Mouse (Mus musculus) megakaryocyte progenitor cell, adult 5-6 weeks (primary cell): ENCODE measurements around the gene Psmd7. TPM values are rescaled to one million over a fixed set of nuclear protein-coding genes. Genes with fewer than 3 reads are reported as not detected.
"Not testable (repeated sequence)": the region's sequence is repeated elsewhere in the genome, so short reads cannot be mapped to it uniquely, and the experiment has no call there.

ENCODE experiments used
- ATAC-seq: replicated peaks from 2 replicates; pipeline ENCODE4 v1.8.0; 2016; ENCODE audit warnings: mild to moderate bottlenecking, moderate TSS enrichment, inconsistent platforms; ENCODE audit not compliant: poor library complexity
- total RNA-seq, 2 experiments: library from RNA; stranded (forward) in 1 of 2; stranded (reverse) in 1 of 2; fragments of 157-497, 149-512 nt in 1 of 2; fragments of 200-1000 nt in 1 of 2; gene quantifications; 2 replicates each; pipeline versions ENCODE4 v1.2.3 to v1.2.4; 2015 to 2017

The Psmd7 gene
- 199 and 226 TPM in 2 replicates for total RNA-seq (2015)
- total RNA-seq (2017) = 95.6 and 127 TPM in 2 replicates

DNA sequence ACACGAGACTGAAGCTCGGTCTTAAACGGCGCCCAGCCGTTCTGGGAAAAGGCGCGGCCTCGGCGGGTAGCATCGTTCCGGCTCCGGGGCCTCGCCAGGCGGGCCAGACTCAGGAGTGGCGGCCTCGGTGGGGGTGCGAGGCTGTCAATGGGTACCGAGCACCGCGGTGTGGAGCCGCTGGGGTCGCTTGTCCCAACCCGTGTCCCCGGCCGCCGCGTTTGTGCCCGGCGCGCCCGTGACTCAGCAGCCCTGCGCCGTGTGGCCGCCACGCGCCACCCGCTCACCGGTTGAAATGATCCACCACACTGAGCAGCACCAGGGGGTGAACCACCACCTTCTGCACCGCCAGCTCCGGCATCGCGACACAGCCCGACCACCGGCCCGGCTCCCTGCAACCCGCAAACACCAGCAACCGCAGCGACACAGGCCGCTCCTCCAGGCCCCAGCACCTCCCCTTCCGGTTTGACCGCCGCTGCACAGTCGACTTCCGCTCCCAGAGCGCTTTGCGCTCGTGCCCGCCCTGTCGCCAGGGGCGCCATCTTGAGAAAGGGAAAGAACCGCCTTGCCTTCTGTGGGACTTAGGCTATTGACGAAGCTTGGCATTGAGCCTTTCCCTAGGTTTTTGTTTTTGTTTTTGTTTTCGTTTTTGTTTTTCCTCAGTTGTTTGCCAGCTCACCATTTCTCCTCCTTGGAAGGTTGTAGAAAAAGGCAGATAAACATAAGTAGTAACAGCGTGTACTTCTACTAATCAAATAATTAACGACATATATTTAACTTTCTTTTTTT is at the start of gene Psmd7:
Gene Psmd7 (minus strand): TSS at position 470 of the 786 bp plus-strand sequence.
- peak; percentile 99 for ATAC-seq

GRCm38 (mm10) chr8:107633734-107634133 is 45.5 kb upstream of the Psmd7 start:
- no peak for ATAC-seq

DNA sequence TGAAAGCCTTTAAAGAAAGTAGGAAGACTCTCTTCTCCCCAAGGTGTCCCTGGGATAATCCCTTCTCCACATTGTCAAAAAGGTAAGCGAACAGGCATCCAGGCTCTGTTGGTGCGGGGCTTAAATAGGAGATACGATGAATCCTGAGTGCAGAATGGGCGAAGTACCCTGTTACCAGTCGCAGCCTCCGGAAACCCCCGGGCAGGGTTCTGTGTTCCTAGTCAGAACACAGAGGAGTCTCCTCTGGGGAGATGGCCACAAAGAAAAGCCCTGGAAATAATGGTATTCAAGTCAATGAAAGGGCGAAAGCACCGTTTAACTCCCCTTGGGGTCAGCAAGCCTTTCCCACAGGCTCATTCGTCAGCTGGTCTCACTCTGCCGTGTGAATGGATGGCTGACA is 41.4 kb upstream of the Psmd7 start:
- no peak for ATAC-seq

- no peak for ATAC-seq
Observed at GRCm38 (mm10) chr8:107628501-107629149, 40.4 kb upstream of the Psmd7 start.

- no peak for ATAC-seq
Observed at GRCm38 (mm10) chr8:107627881-107628280, 39.6 kb upstream of the Psmd7 start.

DNA sequence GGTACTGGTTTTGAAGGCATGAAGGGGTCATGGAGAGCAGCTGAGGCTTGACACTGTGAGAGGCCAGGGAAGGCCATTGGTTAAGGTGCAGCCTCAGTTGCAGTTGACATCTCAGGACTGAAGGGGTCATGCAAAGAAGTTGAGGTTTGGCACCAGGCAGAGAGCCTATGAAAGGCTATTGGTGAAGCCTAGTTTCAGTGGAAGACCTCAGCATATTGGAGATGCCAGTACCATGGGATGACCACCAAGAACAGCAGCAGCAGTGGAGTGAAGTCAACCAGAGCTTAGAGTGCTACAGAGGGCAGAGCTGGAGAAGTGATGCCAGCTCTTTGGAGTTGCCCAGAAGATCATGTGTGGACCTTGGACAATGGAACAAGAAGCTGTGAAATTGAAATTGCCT is 36.0 kb upstream of the Psmd7 start:
- not testable (repeated sequence) for ATAC-seq

DNA sequence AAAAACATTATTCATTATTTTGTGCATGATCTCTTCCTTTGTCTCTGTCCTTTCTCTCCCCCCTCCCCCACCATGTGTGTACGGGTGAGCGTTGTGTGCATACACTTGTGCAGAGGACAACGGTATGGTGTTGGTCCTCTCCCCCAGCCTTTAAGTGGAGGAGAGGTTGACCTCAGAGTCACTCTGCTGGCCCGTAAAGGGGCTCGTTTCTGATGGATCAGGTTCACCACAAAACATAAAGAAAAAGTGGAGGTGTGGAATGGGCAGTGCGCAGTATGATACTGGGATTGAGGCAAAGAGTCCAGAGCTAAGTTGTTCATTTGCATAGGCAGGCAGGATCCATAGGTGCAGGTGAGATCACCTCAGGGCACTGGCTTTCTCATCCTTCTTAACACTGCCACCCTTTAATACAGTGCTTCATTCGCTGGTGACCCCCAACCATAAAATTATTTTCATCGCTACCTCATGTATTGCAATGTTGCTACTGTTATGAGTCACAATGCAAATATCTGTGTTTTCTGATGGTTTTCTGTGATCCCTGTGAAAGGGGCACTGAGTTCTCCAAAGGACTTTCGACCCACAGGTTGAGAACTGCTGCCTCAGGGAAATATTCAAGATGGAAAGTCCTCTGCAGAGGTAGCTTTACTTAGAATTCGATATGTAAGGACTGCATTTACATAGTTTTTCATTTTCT is 33.8 kb upstream of the Psmd7 start:
- ATAC-seq = no peak

DNA sequence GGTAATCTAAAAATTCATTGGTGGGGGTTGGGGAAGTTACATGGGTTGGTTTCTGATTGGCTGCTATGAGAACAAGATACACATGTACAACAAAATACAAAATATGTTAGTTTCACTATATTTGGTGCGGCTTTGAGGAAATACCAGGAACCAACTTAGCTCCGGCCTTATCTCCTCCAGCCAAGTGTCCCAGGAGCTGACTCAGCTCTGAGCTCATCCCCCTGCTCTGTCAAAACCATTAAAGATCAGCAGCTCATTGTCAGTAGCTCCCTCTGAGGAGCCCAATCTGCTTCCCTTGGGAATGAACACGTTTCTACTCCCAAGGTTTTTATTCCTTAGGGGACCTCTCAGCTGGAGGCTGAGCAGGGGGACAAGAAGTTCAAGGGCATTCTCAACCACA is 32.9 kb upstream of the Psmd7 start:
- no peak for ATAC-seq

GRCm38 (mm10) chr8:107618499-107618898 is 30.2 kb upstream of the Psmd7 start:
- no peak for ATAC-seq

DNA sequence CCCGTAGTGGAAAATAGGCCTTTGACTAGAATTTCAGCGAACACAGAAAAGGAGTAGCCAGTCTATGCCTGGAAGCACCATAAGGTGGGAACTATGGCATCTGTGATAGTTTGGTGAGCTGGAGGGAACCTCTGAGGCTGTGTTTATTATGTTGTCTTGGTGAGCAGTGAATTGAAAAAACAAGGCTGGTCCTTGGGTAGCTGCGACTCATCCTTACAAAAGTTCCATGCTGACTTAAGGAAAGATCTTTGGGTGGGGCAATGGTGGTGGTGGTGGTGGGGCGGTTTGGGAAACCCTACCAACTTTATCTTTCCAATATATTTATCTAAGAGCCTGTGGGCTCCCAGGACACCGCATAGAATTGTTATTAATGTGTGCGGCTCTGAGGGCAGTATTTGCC is 25.1 kb upstream of the Psmd7 start:
- ATAC-seq = no peak

DNA sequence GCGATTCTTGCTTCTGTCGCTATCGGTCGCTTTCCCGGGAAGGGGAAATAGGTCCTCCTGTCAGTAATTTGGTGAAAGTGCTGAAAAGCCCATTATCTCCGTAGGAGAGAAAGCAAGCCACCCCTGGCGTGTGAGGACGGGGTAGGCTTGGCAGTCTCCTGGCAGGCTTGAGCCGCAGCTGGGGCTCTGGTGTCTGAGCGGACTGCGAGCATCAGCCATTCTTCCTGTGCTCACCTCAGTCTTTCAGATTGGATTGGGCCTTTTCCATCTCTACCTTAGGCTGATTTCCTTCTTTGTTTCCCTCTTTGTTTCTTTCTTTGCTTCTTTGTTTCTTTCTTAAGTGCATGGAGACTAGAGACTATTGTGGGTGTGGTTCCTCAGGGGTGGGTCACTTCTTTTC is 22.6 kb upstream of the Psmd7 start:
- ATAC-seq = no peak

DNA sequence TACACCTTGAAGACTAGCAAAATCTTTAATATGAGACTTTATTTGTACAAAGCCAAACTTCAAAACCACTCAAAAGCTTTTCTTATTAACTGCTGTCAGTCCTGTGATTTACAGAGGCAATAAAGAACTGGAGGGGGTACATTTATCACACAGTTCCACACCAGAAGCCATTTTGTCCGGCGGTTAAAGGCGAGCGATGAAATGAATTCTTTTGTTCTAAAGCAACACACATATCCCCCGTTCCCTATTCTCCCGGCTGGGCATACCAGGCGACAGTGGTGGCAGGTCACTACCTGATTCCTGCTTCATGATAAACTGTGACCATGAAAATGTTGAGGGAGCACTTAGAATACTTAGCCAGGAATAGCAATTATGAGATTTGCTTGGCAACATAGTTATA is 20.5 kb upstream of the Psmd7 start:
- no peak for ATAC-seq

GRCm38 (mm10) chr8:107603026-107603425 is 14.8 kb upstream of the Psmd7 start:
- ATAC-seq = peak; percentile 80

DNA sequence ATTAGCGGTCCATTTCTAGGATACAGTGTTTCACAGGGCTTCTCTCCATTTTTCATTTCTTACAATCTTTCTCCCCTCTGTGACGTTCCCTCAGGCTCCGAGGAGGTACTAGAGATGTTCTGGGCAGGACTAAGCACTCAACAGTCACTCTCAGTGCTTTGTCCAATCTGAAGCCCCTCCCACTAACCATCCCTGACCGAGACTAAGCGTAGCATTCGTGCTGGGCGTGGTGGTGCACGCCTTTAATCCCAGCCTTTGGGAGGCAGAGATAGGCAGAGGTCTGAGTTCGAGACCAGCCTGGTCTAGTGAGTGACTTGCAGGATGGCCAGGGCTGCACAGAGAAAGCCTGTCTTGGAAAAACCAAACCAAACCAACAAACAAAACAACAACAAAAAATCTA is 11.4 kb upstream of the Psmd7 start:
- no peak for ATAC-seq

GRCm38 (mm10) chr8:107597731-107598130 is 9.5 kb upstream of the Psmd7 start:
- ATAC-seq = no peak

DNA sequence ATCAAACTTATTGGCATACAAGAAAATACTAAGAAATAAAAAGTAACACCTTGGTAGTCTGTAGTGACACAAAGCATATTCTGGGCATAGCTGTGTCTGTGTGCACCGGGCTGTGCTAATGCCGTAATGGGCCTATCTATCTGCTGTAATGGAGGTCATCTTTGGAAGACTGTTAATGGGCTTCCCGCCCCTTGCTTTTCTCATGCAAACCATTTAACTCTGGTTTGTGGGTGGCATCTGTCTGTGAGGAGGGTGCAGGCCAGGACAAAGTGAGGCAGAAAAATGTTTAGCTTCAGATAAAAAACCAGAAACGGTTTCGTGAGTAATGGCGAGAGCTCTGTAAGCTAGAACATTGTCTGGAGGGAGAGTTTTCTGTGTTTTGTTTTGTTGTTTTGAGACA is 6.6 kb upstream of the Psmd7 start:
- no peak for ATAC-seq

GRCm38 (mm10) chr8:107593967-107594729 is 5.9 kb upstream of the Psmd7 start:
- no peak for ATAC-seq

- 0 out of 2 replicates have a peak, but pooled peaks have one; percentile 12 for ATAC-seq
Observed at GRCm38 (mm10) chr8:107587429-107587994, 752 bp downstream of the Psmd7 start.

GRCm38 (mm10) chr8:107582136-107582535 is 6.1 kb downstream of the Psmd7 start:
- no peak for ATAC-seq

GRCm38 (mm10) chr8:107581536-107581935 is 6.7 kb downstream of the Psmd7 start:
- no peak for ATAC-seq

- ATAC-seq = no peak
Observed at GRCm38 (mm10) chr8:107580879-107581278, 7.4 kb downstream of the Psmd7 start.
